Mouse (Mus musculus) intestine, embryonic 14.5 days (tissue): ENCODE results near the gene Tmem135. TPM values are rescaled to one million over a fixed set of nuclear protein-coding genes. Genes with fewer than 3 reads are reported as not detected.

Experiments
- ATAC-seq: fragments of 200-750 bp; cut with Nextera tagmentation; replicated peaks from 2 replicates; pipeline ENCODE4 v1.8.0; 2017; ENCODE audit warnings: low read depth, moderate number of reproducible peaks, moderate TSS enrichment, moderate library complexity; ENCODE audit not compliant: low FRiP score, low TSS enrichment
- DNase-seq: peaks from one replicate; pipeline ENCODE4 v3.0.0-alpha.2; 2018; ENCODE audit warnings: low spot score
- H3K27ac ChIP-seq: fragments of 300-500 bp; sonication (generic); 2 replicates; pipeline ENCODE4 v1.5.1; 2014; ENCODE audit warnings: low read depth, mild to moderate bottlenecking, control low read depth
- H3K27me3 ChIP-seq: fragments of 300-500 bp; sonication (generic); replicated peaks from 2 replicates; pipeline ENCODE4 v1.6.1; 2014; ENCODE audit warnings: low read length, control low read depth; ENCODE audit not compliant: control insufficient read depth, insufficient read depth
- H3K36me3 ChIP-seq: fragments of 300-500 bp; sonication (generic); 2 replicates; pipeline ENCODE4 v1.6.1; 2014; ENCODE audit warnings: low read length, control low read depth; ENCODE audit not compliant: control insufficient read depth, insufficient read depth
- H3K4me1 ChIP-seq: fragments of 300-500 bp; sonication (generic); replicated peaks from 2 replicates; pipeline ENCODE4 v1.6.1; 2014; ENCODE audit warnings: low read length, control low read depth, mixed read lengths; ENCODE audit not compliant: control insufficient read depth, insufficient read depth
- H3K4me2 ChIP-seq: fragments of 300-500 bp; sonication (generic); 2 replicates; pipeline ENCODE4 v1.6.1; 2014; ENCODE audit warnings: low read length
- H3K4me3 ChIP-seq: fragments of 300-500 bp; sonication (generic); 2 replicates; pipeline ENCODE4 v1.5.1; 2014; ENCODE audit warnings: low read depth, low read length, control low read depth, mixed read lengths
- H3K9ac ChIP-seq: fragments of 300-500 bp; sonication (generic); 2 replicates; pipeline ENCODE4 v1.6.1; 2014; ENCODE audit warnings: mild to moderate bottlenecking, low read length
- H3K9me3 ChIP-seq: fragments of 300-500 bp; sonication (generic); 2 replicates; pipeline ENCODE4 v1.6.1; 2016; ENCODE audit warnings: low read length, control low read depth; ENCODE audit not compliant: control insufficient read depth
- WGBS: fragments of 180-500 bp; shearing (Covaris S2); extraction: QIAGEN DNeasy Blood & Tissue Kit; methylation state at CpG from one replicate; pipeline ENCODE4 v1.1.7; 2014; 5-methylcytosine and 5-hydroxymethylcytosine counted together
- polyA plus RNA-seq: library from polyadenylated mRNA; unstranded; fragments of >200 nt; fragmentation: Nextera tagmentation; extraction: Ambion mirVana; gene quantifications from 2 replicates; pipeline ENCODE4 v1.2.1, GENCODE M21; 2014

Tmem135 gene
- polyA plus RNA-seq, 1 experiment from 2014 or later: 30.4 TPM

- no peaks in the 10 kb centered on the region for H3K27me3 ChIP-seq
- no peak overlapping the region for H3K4me3 ChIP-seq
- no peak overlapping the region for H3K27ac ChIP-seq
- DNase-seq (no peak), ATAC-seq (no peak)
- H3K9me3 ChIP-seq: no peaks in the 10 kb centered on the region
- H3K4me1 ChIP-seq: 0 out of 2 replicates have a peak, but pooled peaks cover 4% of the 10 kb centered on the region
- no peak overlapping the region for H3K9ac ChIP-seq
- H3K4me2 ChIP-seq: no peak overlapping the region
- WGBS: 80% methylated on average over 2 of the region's 2 CpGs
- H3K36me3 ChIP-seq: no peaks in the 10 kb centered on the region
These were observed 150.7 kb downstream of the Tmem135 start for GRCm38 (mm10) chr7:89253317-89253716.

GRCm38 (mm10) chr7:89251880-89252453, 152.1 kb downstream of the Tmem135 start:
- no peak for ATAC-seq

DNA sequence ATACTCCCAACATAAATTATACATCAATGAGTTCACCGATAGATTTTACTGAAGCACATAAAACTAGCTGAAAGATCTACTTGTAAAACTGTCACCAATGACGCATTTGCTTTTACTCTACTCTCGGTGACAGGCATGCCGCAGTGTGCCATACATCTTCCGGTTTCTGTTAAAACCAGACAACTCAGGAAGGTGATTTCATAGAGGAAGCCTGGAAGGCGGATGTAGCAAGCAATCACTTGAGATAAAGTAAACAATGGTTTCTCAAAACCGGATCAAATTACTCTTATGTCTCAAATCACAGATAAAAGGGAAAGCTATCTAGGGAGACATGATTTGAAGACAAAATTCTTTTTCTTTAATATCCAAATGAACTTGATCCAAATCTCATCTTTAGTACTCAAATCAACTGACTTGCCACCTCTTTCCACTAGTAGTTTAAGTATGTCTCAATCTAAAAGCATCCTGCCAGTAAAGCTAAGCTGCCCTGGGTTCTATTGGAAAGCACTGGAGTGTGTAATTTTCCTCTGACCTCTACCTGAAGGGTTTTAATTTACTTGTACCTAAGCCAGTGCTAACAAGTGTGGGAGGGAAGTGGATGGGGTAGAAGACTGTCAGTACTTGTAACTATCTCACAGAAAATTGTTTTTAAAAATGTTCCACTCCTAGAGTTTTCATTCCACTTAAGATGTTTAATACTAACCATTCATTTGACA, 155.7 kb downstream of the Tmem135 start:
- no peak for DNase-seq
- Histone ChIP-seq H3K36me3 (no peaks in the 10 kb centered on the region), H3K4me1 (peaks cover 2% of the 10 kb centered on the region; the same call in 1 of the 2 replicates), H3K9ac (no peak overlapping the region), H3K4me3 (no peak overlapping the region), H3K9me3 (no peaks in the 10 kb centered on the region), H3K4me2 (no peak overlapping the region), H3K27me3 (no peaks in the 10 kb centered on the region), H3K27ac (no peak overlapping the region)
- no peak for ATAC-seq
- WGBS: 13% methylated on average over 7 of the region's 7 CpGs

More at GRCm38 (mm10) chr7:89251880-89252453, 152.1 kb downstream of the Tmem135 start:
- H3K9ac ChIP-seq: no peak overlapping the region
- H3K9me3 ChIP-seq: no peaks in the 10 kb centered on the region
- H3K4me2 ChIP-seq: no peak overlapping the region
- no peaks in the 10 kb centered on the region for H3K27me3 ChIP-seq
- WGBS: 40% methylated on average over 4 of the region's 4 CpGs
- no peak for DNase-seq
- no peaks in the 10 kb centered on the region for H3K36me3 ChIP-seq
- no peak overlapping the region for H3K4me3 ChIP-seq
- peaks cover 2% of the 10 kb centered on the region; the same call in 1 of the 2 replicates for H3K4me1 ChIP-seq
- no peak overlapping the region for H3K27ac ChIP-seq

DNA sequence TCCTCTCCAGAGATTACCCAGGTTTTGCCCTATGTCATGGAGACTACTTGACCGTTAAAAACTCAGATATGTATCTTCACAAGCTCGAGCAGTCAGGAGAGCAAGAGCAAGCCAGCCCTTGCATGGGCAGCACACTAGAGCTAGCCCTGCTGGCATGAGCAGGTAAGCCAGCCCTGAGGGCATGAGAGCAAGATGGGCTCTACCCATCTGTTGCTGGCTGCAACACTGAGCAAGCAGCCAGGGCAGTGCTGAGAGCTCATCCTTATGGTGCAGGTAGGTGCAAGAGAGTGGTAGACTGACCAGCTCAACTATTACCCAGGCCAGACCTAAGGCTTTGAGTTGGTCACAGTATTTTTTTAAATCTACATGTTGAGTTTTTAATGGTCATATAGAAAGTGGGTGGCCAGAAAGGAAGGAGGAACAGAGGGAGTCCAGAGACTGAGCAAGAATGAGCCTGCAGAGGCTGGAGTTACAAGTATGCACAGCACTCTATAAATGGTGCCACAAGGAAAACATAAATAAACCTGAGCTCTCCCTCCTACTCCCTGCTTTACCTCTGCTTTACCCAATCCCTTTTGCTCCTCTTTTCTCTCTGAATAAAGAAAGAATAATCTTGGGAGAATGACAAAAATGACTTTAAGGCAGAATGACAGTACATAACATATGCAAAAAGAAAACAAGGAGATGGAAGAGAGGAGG, 156.9 kb downstream of the Tmem135 start:
- no peak overlapping the region for H3K4me2 ChIP-seq
- H3K4me3 ChIP-seq: no peak overlapping the region
- H3K9me3 ChIP-seq: no peaks in the 10 kb centered on the region
- H3K9ac ChIP-seq: no peak overlapping the region
- no peak for DNase-seq
- H3K36me3 ChIP-seq: no peaks in the 10 kb centered on the region
- 95% methylated on average over 2 of the region's 2 CpGs for WGBS
- H3K4me1 ChIP-seq: peaks cover 2% of the 10 kb centered on the region; the same call in 1 of the 2 replicates
- H3K27ac ChIP-seq: no peak overlapping the region
- H3K27me3 ChIP-seq: no peaks in the 10 kb centered on the region
- no peak for ATAC-seq

- Histone ChIP-seq H3K27me3 (no peaks in the 10 kb centered on the region), H3K27ac (no peak overlapping the region), H3K4me3 (no peak overlapping the region), H3K4me1 (0 out of 2 replicates have a peak, but pooled peaks cover 4% of the 10 kb centered on the region), H3K36me3 (no peaks in the 10 kb centered on the region), H3K9me3 (no peaks in the 10 kb centered on the region), H3K4me2 (no peak overlapping the region), H3K9ac (no peak overlapping the region)
- 85% methylated on average over 4 of the region's 4 CpGs for WGBS
- no peak for DNase-seq
- ATAC-seq: no peak
These were observed 161.5 kb downstream of the Tmem135 start for GRCm38 (mm10) chr7:89242565-89242964.

- 85% methylated on average over 2 of the region's 2 CpGs for WGBS
- ATAC-seq (no peak), DNase-seq (no peak)
- Histone ChIP-seq H3K4me3 (no peak overlapping the region), H3K4me1 (0 out of 2 replicates have a peak, but pooled peaks cover 4% of the 10 kb centered on the region), H3K4me2 (no peak overlapping the region), H3K27me3 (no peaks in the 10 kb centered on the region), H3K9me3 (no peaks in the 10 kb centered on the region), H3K36me3 (no peaks in the 10 kb centered on the region), H3K9ac (no peak overlapping the region), H3K27ac (no peak overlapping the region)
These were observed 161.9 kb downstream of the Tmem135 start for GRCm38 (mm10) chr7:89242143-89242542.

DNA sequence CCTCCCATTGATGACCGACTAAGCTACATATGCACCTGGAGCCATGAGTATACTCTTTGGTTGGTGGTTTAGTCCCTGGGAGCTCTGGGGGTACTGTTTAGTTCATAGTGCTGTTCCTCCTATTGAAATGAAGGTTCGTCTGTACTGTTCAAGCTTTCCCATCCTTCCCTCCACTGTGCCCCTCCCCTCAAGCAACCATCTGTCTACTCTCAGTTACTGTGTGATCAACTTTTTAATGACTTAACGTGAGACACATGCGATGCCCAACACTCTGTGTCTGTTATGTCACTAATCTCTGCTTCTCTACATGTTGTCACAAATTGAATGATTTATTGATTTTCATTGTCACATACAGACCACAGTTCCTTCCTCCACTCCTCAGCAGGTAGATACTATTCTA, 164.4 kb downstream of the Tmem135 start:
- Histone ChIP-seq H3K27me3 (no peaks in the 10 kb centered on the region), H3K4me3 (no peak overlapping the region), H3K36me3 (no peaks in the 10 kb centered on the region), H3K4me1 (0 out of 2 replicates have a peak, but pooled peaks cover 10% of the 10 kb centered on the region), H3K9ac (no peak overlapping the region), H3K4me2 (no peak overlapping the region), H3K9me3 (no peaks in the 10 kb centered on the region), H3K27ac (no peak overlapping the region)
- no peak for DNase-seq
- WGBS: 85% methylated on average over 4 of the region's 4 CpGs
- no peak for ATAC-seq

DNA sequence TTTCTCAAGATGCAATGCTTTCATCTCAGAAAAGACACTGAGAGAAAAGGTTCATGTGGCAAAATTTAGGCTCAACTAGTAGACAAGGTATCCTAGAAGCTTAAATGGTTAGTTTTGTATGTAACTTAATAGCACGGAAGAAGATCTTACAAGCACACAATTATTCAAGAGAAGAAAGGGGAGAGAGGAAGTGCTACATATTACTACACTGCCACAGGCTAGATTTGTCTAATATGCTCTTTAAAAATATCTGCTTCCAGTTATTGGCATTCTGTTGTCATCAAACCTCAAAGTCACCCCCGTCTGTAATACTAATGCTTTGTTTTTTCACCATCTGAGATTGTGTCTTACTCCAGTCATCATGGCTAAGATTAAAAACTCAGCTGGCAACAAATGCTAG, 167.4 kb downstream of the Tmem135 start:
- 81% methylated on average over 2 of the region's 2 CpGs for WGBS
- Histone ChIP-seq H3K4me3 (no peak overlapping the region), H3K9ac (no peak overlapping the region), H3K9me3 (no peaks in the 10 kb centered on the region), H3K27ac (no peak overlapping the region), H3K27me3 (no peaks in the 10 kb centered on the region), H3K4me2 (no peak overlapping the region), H3K4me1 (0 out of 2 replicates have a peak, but pooled peaks cover 10% of the 10 kb centered on the region), H3K36me3 (no peaks in the 10 kb centered on the region)
- ATAC-seq: no peak
- no peak for DNase-seq
